Mouse (Mus musculus) bone marrow, adult 2 months (tissue): ENCODE data around the gene Slc17a8.

ENCODE experiments used
- CTCF ChIP-seq: fragments of 200-500 bp; IDR thresholded peaks from 2 replicates; pipeline ENCODE4 v1.5.1; 2011; ENCODE audit warnings: low read length, control low read depth; ENCODE audit not compliant: control insufficient read depth, insufficient read depth
- POLR2A ChIP-seq: fragments of 200-500 bp; IDR thresholded peaks from 2 replicates; pipeline ENCODE4 v1.6.1; 2011; ENCODE audit warnings: low read depth, mild to moderate bottlenecking, control low read depth, low read length, borderline replicate concordance; ENCODE audit not compliant: control insufficient read depth

GRCm38 (mm10) chr10:89667571-89667970 is 46.5 kb upstream of the Slc17a8 start:
- no peak for TF ChIP-seq CTCF
- no peak for TF ChIP-seq POLR2A
